Mouse (Mus musculus): ENCODE results near the gene Cblb. TPM values are rescaled to one million over a fixed set of nuclear protein-coding genes. Genes with fewer than 3 reads are reported as not detected.

The Cblb gene
- total RNA-seq, 2 experiments from 2014 or later = 24.4 to 27.1 TPM

GRCm38 (mm10) chr16:52070128-52070527 lies 39.1 kb downstream of the Cblb start:
- DNase-seq (ENCODE audit: low spot score in 2 of 2) = no peak

DNA sequence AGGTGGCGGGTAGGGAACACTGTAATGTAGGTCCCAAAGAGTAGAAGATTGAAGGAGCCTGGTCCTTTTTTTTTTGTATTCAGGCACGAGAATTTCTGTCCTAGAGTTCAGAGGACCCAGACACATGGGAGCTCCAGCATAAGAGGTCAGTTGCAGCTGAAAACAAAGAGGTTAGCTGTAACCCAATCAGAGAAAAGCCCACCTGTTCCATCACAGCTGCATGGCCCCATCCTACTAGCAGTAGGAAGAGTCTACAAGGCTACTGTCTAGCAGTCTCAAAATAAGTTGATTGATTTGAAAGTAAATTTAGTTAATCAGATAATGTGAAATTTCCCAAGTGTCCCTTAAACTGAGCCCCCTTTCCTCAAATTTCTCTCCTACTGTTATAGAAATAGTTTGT lies 40.3 kb downstream of the Cblb start:
- DNase-seq (ENCODE audit: low spot score in 2 of 2) = no peak

GRCm38 (mm10) chr16:52071766-52072209 lies 40.8 kb downstream of the Cblb start:
- DNase-seq (ENCODE audit: low spot score in 2 of 2) = no peak

GRCm38 (mm10) chr16:52076652-52077051 lies 45.6 kb downstream of the Cblb start:
- DNase-seq (ENCODE audit: low spot score in 2 of 2) = no peak

GRCm38 (mm10) chr16:52077901-52078300 lies 46.9 kb downstream of the Cblb start:
- no peak for DNase-seq (ENCODE audit: low spot score in 2 of 2)

DNA sequence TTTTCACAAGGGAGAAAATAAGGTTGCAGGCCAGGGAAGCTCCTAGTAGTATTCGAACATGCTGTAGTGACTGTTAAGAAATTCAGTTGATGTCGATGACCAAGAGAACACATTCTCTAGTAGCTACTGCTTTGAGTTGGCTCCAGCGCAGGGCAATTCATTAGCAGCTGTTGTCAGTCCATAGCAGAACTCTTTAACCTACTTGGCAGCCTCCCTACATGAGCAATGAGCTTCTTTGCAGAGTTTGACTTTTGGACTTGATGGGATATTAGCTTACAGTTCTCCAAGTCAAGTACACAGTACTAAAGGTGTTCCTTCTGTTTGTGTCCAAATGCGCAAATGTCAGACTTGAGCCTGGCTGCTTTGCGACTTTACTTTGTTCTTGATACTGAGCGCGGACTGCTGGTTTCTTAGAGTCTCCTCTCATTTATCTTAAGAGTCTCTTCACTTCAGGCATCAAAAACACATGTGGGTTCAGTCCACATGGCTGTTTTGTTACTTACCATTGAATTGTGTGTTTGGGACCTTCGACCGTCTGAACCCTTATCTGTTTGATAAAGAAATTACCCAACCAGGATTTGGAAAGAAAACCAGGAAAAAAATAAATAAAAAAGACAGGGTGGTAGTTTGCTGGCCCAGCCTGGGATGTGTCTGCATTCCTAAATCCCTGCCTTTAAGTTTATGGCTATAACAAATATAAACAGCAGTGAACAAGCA lies 47.9 kb downstream of the Cblb start:
- DNase-seq (ENCODE audit: low spot score in 2 of 2) = no peak

DNA sequence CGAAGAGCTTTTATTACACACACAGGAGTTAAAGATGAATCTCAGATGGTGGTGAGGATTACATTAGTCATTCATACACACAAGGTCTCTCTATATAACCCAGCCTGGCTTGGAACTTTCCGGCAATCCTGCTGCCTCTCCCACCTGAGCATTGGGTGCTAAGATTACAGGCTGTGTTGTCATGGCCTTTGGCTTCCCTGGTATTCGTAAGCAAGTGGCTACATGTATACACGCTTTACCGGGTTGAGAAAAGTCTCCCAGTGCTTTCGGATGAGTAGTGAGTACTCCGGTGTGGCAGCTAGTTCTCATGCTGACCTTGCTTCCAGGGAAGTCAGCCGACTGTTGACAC lies 48.4 kb downstream of the Cblb start:
- DNase-seq (ENCODE audit: low spot score in 2 of 2) = no peak

- DNase-seq (ENCODE audit: low spot score in 2 of 2) = no peak
These were observed 49.8 kb downstream of the Cblb start for GRCm38 (mm10) chr16:52080619-52081395.

- DNase-seq (ENCODE audit: low spot score in 2 of 2) = no peak
These were observed 50.7 kb downstream of the Cblb start for GRCm38 (mm10) chr16:52081756-52082155.

DNA sequence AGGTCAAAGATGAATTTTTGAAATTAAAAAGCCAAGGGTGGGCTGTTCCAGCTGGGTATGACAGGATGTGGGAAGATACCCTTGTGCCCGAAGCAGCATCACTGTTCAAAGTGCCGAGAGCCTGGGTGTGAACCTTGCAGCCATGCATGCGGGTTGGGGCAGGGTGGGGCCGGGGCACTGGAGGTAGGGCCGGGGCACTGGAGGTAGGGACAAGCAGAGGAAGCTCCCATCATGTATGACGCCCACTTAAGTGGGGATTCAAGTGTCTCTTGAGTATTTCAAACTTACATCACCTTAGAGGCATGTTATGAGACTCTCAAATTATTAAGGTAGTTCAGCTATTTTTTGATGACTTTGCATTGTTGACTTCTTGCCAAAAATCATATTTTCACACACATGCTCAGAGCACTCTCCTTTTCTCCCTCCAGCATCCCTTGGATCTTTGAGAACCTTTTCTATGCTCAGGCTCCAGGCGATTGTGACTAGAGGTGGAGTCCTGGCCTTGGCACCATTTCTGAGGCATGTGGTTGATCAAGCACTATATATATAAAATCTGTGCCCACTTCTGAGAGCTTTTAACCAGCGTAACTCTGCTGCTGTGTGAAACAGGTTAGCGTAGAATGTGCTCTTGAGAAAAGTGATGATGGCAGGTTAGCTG lies 55.9 kb downstream of the Cblb start:
- no peak for DNase-seq (ENCODE audit: low spot score in 2 of 2)

GRCm38 (mm10) chr16:52089354-52089753 lies 58.3 kb downstream of the Cblb start:
- no peak for DNase-seq (ENCODE audit: low spot score in 2 of 2)

DNA sequence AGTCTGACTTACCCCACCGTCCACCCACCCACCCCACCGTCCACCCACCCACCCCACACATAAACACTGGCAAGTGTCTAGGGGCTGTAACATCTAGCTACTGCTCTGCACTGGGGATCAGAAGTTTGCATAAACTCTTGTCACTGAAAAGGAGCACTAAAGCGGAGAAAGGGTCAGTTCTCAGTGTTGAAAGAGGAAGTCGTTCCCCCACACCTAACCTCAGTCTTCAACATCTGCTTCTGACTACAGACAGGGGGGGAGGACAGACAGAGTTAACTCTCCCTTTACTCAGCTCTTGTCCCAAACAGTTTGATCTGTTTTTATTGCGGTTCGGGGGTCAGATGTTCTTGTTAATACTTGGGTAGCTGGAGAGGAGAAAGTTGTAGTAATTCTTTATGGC lies 59.9 kb downstream of the Cblb start:
- DNase-seq (ENCODE audit: low spot score in 2 of 2) = no peak

- DNase-seq (ENCODE audit: low spot score in 2 of 2) = no peak
These were observed 62.6 kb downstream of the Cblb start for GRCm38 (mm10) chr16:52093325-52094253.

DNA sequence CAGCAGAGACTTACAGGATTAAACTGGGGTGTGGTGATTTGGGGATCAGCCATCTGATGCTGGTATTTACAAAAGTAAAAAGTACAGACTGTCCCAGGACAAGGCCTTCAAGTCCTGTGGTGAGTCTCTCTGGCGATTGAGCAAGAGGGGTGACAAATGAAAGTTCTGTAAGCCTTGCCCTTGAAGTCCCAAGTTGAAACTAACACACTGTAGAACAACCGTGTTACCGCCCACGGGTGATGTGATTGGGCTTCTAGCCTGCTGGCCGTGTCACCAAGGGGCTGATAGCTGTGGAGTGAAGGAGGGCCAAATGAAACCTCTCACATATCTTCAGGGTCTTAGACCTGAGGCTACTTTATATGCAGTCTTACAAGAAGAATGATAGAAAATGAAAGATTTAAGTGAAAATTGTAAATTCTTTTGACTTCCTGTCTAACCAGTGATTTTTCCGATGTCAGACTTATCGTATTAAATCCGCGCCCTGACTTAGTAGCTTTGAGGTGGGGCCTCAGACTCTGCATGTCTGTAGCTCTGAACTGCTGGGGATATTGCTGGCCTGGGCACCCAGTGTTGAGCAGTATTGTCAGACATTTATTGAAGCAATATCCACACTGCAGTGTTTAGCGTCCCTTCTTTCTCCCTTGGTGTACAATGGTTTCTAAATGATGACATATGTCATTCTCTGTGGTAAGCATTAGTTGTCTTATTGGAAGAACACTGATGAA lies 63.9 kb downstream of the Cblb start:
- DNase-seq (ENCODE audit: low spot score in 2 of 2) = no peak

- DNase-seq (ENCODE audit: low spot score in 2 of 2) = no peak
These were observed 64.6 kb downstream of the Cblb start for GRCm38 (mm10) chr16:52095643-52096042.

DNA sequence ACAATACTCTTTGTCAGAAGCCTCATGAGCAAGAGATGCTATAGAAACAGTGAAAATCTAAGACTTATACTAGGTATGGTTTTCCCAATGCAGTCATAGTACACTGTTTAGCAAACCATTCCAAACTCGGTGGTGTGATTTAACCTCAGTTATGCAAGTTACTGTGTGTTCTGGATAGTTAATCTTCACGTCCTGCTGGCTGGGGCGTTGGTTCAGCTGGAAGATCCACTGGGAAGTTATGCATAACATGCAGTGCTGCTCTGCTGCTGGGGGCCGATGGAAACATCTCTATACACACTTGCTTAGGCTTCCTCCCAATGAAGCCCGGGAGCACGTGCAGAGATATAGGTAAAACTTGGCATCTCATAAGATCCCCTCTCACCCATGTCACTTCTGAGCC lies 69.4 kb downstream of the Cblb start:
- DNase-seq (ENCODE audit: low spot score in 2 of 2) = no peak

DNA sequence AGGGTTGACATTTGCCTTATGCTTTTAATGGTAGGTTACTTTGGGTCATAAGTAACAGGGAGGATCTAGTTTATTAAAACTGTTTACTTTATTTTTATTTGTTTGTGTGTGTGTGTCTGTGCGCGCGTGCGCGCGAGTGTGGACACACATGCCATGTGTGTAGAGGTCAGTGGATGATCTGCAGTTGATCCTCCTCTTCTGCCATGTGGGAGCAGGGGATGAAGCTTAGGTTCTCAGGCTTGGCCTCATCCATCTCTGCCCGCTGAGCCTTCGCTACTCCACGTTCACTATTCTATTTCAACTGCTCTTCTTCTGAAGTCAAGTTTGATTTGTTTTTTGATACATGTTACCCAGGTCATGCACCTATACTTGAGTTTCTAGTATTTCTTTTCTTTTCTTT lies 73.6 kb downstream of the Cblb start:
- DNase-seq (ENCODE audit: low spot score in 2 of 2) = no peak

- no peak for DNase-seq (ENCODE audit: low spot score in 2 of 2)
These were observed 76.8 kb downstream of the Cblb start for GRCm38 (mm10) chr16:52107836-52108235.

DNA sequence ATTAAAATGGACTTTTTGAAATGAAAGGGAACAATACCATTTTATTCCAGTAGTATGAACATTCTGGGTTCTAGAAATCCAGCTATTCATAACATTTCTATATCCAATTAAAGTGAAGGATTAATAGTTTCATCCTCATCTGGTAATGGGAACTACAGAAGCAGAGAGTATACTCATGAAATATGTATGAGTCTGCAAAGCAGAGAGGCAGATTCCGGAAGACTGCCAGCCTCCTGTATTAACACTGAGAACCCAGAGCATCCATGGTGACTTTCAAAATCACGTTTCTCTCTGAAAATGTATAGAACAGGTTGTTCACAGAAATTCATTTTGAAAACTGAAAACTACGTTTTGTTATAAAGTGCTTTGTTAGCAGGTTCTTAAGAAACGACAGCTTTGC lies 83.4 kb downstream of the Cblb start:
- no peak for DNase-seq (ENCODE audit: low spot score in 2 of 2)

DNA sequence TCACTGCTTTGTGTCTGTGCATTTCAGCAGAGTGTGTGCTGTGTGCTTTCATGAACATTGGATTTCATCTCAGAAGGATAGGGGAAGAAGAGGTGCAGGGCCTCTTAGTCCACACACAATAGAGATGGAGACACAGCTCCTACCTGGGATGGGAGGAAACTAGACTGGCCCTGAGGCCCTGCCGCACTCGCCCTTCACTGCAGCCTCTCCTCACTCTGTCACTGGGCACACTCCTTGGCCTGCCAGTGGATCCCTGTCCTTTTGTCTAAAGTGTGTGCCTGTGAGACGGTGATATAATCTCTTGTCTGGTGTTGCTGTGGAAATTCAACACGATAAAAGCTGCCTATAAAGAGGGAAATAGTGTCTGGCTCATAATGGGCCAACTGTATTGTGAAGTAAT lies 88.0 kb downstream of the Cblb start:
- DNase-seq (ENCODE audit: low spot score in 2 of 2) = no peak

- no peak for DNase-seq (ENCODE audit: low spot score in 2 of 2)
These were observed 93.9 kb downstream of the Cblb start for GRCm38 (mm10) chr16:52124974-52125373.
